Mouse (Mus musculus) cerebellum, adult 11-12 months (tissue): ENCODE measurements around the gene Adamtsl4.
"Not testable (repeated sequence)": the region's sequence is repeated elsewhere in the genome, so short reads cannot be mapped to it uniquely, and the experiment has no call there.

ENCODE experiments used
- DNase-seq: peaks from one replicate; pipeline ENCODE4 v3.0.0; 2022

Gene Adamtsl4

GRCm38 (mm10) chr3:95698286-95698685 is 10.6 kb upstream of the Adamtsl4 start:
- DNase-seq = no peak

GRCm38 (mm10) chr3:95696360-95696759 is 8.6 kb upstream of the Adamtsl4 start:
- no peak for DNase-seq

GRCm38 (mm10) chr3:95695796-95696195 is 8.1 kb upstream of the Adamtsl4 start:
- DNase-seq = no peak

- no peak for DNase-seq
Measured at GRCm38 (mm10) chr3:95694808-95695703, 7.3 kb upstream of the Adamtsl4 start.

GRCm38 (mm10) chr3:95693821-95694807 is 6.4 kb upstream of the Adamtsl4 start:
- no peak for DNase-seq

GRCm38 (mm10) chr3:95692677-95693076 is 5.0 kb upstream of the Adamtsl4 start:
- DNase-seq = no peak

GRCm38 (mm10) chr3:95690552-95690951 is 2.8 kb upstream of the Adamtsl4 start:
- DNase-seq = not testable (repeated sequence)

GRCm38 (mm10) chr3:95689940-95690339 is 2.2 kb upstream of the Adamtsl4 start:
- DNase-seq = no peak

- no peak for DNase-seq
Measured at GRCm38 (mm10) chr3:95689171-95689915, 1.6 kb upstream of the Adamtsl4 start.

GRCm38 (mm10) chr3:95687168-95687523 is 571 bp downstream of the Adamtsl4 start:
- no peak for DNase-seq

- DNase-seq = no peak
Measured at GRCm38 (mm10) chr3:95686492-95687167, 1.1 kb downstream of the Adamtsl4 start.

- no peak for DNase-seq
Measured at GRCm38 (mm10) chr3:95685701-95686100, 2.0 kb downstream of the Adamtsl4 start.

- DNase-seq = no peak
Measured at GRCm38 (mm10) chr3:95685301-95685700, 2.4 kb downstream of the Adamtsl4 start.

GRCm38 (mm10) chr3:95684846-95685245 is 2.9 kb downstream of the Adamtsl4 start:
- DNase-seq = no peak

GRCm38 (mm10) chr3:95682878-95683277 is 4.8 kb downstream of the Adamtsl4 start:
- no peak for DNase-seq

- no peak for DNase-seq
Measured at GRCm38 (mm10) chr3:95681365-95681764, 6.4 kb downstream of the Adamtsl4 start.

- DNase-seq = no peak
Measured at GRCm38 (mm10) chr3:95680673-95681072, 7.0 kb downstream of the Adamtsl4 start.

GRCm38 (mm10) chr3:95679551-95679950 is 8.2 kb downstream of the Adamtsl4 start:
- no peak for DNase-seq

GRCm38 (mm10) chr3:95677420-95678090 is 10.2 kb downstream of the Adamtsl4 start:
- no peak for DNase-seq

- peak; percentile 57 for DNase-seq
Measured at GRCm38 (mm10) chr3:95676745-95677419, 10.8 kb downstream of the Adamtsl4 start.
